Mouse (Mus musculus): Measurements from ENCODE around the gene Htr5b.
A peak's percentile ranks its signal among the peaks of the same experiment; 100 is the strongest.

Htr5b gene

GRCm38 (mm10) chr1:121528399-121528720 lies at the start of gene Htr5b:
TSS of gene Htr5b (minus strand) at chr1:121528465.
- DNase-seq (ENCODE audit: low spot score in 2 of 2) = no peak

- DNase-seq (ENCODE audit: low spot score in 2 of 2) = no peak
These were observed 49.2 kb upstream of the Htr5b start for GRCm38 (mm10) chr1:121577491-121577890.

- peak in 1 of 2 experiments; percentile 28 for DNase-seq (ENCODE audit: low spot score in 2 of 2)
These were observed 42.3 kb upstream of the Htr5b start for GRCm38 (mm10) chr1:121570522-121570921.

GRCm38 (mm10) chr1:121567521-121568489 lies 39.5 kb upstream of the Htr5b start, which contains the start of gene Ddx18:
TSS of gene Ddx18 (minus strand) at chr1:121567989.
- peak; percentile 90 to 93 for DNase-seq (ENCODE audit: low spot score in 2 of 2)

- DNase-seq (ENCODE audit: low spot score in 2 of 2) = no peak
These were observed 29.6 kb upstream of the Htr5b start for GRCm38 (mm10) chr1:121557861-121558260.

GRCm38 (mm10) chr1:121551457-121551835 lies 23.2 kb upstream of the Htr5b start:
- DNase-seq (ENCODE audit: low spot score in 2 of 2) = no peak

GRCm38 (mm10) chr1:121550801-121551456 lies 22.7 kb upstream of the Htr5b start:
- DNase-seq (ENCODE audit: low spot score in 2 of 2) = no peak

- no peak for DNase-seq (ENCODE audit: low spot score in 2 of 2)
These were observed 21.2 kb upstream of the Htr5b start for GRCm38 (mm10) chr1:121549456-121549855.

- DNase-seq (ENCODE audit: low spot score in 2 of 2) = no peak
These were observed 20.4 kb upstream of the Htr5b start for GRCm38 (mm10) chr1:121548667-121549066.

- no peak for DNase-seq (ENCODE audit: low spot score in 2 of 2)
These were observed 18.6 kb upstream of the Htr5b start for GRCm38 (mm10) chr1:121546844-121547243.

GRCm38 (mm10) chr1:121540361-121540760 lies 12.1 kb upstream of the Htr5b start:
- no peak for DNase-seq (ENCODE audit: low spot score in 2 of 2)

- DNase-seq (ENCODE audit: low spot score in 2 of 2) = no peak
These were observed 3.2 kb upstream of the Htr5b start for GRCm38 (mm10) chr1:121531439-121531838.

- no peak for DNase-seq (ENCODE audit: low spot score in 2 of 2)
These were observed 1.0 kb upstream of the Htr5b start for GRCm38 (mm10) chr1:121529286-121529685.

- DNase-seq (ENCODE audit: low spot score in 2 of 2) = no peak
These were observed 466 bp downstream of the Htr5b start for GRCm38 (mm10) chr1:121527600-121528398.

GRCm38 (mm10) chr1:121527061-121527460 lies 1.2 kb downstream of the Htr5b start:
- peak; percentile 42 to 45 for DNase-seq (ENCODE audit: low spot score in 2 of 2)

GRCm38 (mm10) chr1:121518609-121519008 lies 9.7 kb downstream of the Htr5b start:
- no peak for DNase-seq (ENCODE audit: low spot score in 2 of 2)

GRCm38 (mm10) chr1:121511966-121512365 lies 16.3 kb downstream of the Htr5b start:
- DNase-seq (ENCODE audit: low spot score in 2 of 2) = no peak

GRCm38 (mm10) chr1:121511186-121511585 lies 17.1 kb downstream of the Htr5b start:
- DNase-seq (ENCODE audit: low spot score in 2 of 2) = no peak

GRCm38 (mm10) chr1:121510420-121511140 lies 17.7 kb downstream of the Htr5b start:
- DNase-seq (ENCODE audit: low spot score in 2 of 2) = no peak

- no peak for DNase-seq (ENCODE audit: low spot score in 2 of 2)
These were observed 19.5 kb downstream of the Htr5b start for GRCm38 (mm10) chr1:121508729-121509128.

- DNase-seq (ENCODE audit: low spot score in 2 of 2) = no peak
These were observed 31.2 kb downstream of the Htr5b start for GRCm38 (mm10) chr1:121497093-121497492.

Measured in right cerebral cortex, postnatal 36 days (tissue).